Mouse (Mus musculus) adrenal gland, postnatal 0 days (tissue): ENCODE data around the gene Gm14391. TPM values are rescaled to one million over a fixed set of nuclear protein-coding genes. Genes with fewer than 3 reads are reported as not detected.

ENCODE experiments used
- polyA plus RNA-seq: library from polyadenylated mRNA; unstranded; fragments of >200 nt; fragmentation: Nextera tagmentation; extraction: Ambion mirVana; gene quantifications from 2 replicates; pipeline ENCODE4 v1.2.1, GENCODE M21; 2015

Gm14391 gene
- polyA plus RNA-seq, result 2.2 and 6.0 TPM in 2 replicates

DNA sequence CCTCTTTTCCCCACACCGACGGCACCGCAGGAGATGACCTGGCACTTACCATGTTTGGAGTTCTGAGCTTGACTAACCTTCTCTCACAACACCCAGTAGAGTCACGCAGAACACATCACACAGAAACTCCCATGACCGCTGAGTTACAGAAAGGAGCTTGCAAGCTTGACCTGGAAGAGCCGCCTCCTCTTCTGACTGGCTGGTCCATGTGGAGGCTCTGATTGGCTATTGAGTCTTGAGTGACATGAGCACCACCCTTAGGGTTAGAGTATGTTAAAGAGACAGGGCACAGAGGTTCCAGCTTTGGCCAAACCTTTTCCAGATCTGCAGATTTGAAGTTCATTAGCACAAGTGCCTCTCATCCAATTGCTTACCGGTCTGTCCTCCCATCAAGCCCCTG, at the start of gene Gm14391:
Gm14391 (minus strand) TSS at position 186 of the 400 bp plus-strand sequence.

DNA sequence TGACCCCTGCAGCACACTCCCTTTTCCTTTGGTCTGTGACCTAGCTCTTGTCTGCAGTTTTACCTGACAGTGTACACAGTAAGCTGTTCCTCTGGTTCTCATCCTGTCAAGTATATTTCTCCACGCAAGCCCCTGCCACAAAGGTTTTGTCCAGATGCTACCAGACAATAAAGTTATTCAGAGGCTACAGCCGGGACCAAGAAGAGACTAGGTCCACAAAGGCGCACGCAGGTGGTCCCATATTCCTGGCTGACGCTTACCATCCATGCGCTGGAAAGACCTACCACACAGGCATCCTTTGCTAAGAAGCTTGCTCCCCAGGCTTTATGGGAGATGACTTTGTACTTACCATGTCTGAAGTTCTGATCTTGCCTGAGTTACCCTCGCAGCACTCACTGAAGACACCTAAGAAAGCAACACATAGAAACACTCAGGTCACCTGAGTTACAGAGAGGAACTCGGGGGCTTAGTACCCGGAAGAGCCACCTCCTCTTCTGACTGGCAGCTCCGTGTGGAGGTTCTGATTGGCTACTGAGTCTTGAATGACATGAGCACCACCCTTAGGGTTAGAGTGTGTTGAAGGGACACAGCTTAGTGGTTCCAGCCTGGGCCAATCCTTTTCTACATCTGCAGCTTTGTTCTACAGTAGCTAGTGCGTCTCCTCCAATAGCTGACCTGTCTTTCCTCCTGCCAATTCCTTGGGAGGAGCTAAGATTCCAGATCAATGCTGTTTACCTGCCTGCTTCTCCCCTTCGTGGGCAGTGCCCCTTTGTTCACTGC, 31.1 kb downstream of the Gm14391 start, which contains the start of gene Gm14443:
Gm14443 (minus strand) TSS at position 471 of the 780 bp plus-strand sequence.

DNA sequence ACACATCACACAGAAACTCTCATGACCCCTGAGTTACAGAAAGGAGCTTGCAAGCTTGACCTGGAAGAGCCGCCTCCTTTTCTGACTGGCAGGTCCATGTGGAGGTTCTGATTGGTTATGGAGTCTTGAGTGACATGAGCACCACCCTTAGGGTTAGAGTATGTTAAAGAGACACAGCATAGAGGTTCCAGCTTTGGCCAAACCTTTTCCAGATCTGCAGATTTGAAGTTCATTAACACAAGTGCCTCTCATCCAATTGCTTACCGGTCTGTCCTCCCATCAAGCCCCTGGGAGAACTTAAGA, 64.8 kb downstream of the Gm14391 start, which contains the start of gene Gm14399:
Gm14399 (minus strand) TSS at position 20 of the 303 bp plus-strand sequence.

Other genes with a start within 250 kb of the Gm14391 start
- 0.22 and 0.26 TPM in 2 replicates for gene Gm14444, start 196.7 kb downstream of the Gm14391 start, polyA plus RNA-seq
- gene Gm14393, start 139.1 kb downstream of the Gm14391 start, polyA plus RNA-seq, result 2.3 and 6.3 TPM in 2 replicates
- gene Gm14399, start 64.9 kb downstream of the Gm14391 start, polyA plus RNA-seq, result 8.0 and 13.2 TPM in 2 replicates
- gene Gm14443, start 31.0 kb downstream of the Gm14391 start, polyA plus RNA-seq, result 0.28 and 0.55 TPM in 2 replicates
- gene Gm14440, start 68.2 kb upstream of the Gm14391 start, polyA plus RNA-seq, result not detected in 2 replicates
- gene Gm4631, start 131.3 kb upstream of the Gm14391 start, polyA plus RNA-seq, result 8.5 and 11.5 TPM in 2 replicates
- gene Zfp968, start 165.5 kb upstream of the Gm14391 start, polyA plus RNA-seq, result 13.0 and 23.1 TPM in 2 replicates
- 38.8 and 55.0 TPM in 2 replicates for gene Gm4724, start 228.9 kb upstream of the Gm14391 start, polyA plus RNA-seq